12 mouse cellular contexts compared by ENCODE assay signal in the genomic region with DNA sequence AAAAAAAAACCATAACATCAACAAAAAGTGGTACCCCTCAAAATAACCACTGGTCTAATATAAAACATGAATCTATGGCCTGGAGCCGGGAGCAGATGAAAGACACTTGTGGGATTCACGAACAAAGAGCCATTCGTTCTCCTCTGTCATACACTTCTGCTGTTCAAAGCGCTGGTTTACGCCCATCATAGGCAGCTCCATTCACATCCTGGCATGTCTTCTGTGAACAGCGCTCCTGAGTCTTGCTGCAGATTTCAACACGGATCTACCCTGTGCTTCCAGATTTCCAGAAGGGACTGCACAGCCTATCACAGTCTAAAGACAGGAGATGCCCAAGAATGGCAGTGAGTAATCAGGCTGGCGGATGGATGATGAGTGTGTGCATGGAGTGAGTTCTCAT.
A peak's percentile ranks its signal among the peaks of the same experiment; 100 is the strongest.
DNase-seq lines count a peak whose midpoint lies in the region; ATAC-seq and TF ChIP-seq lines count a peak whose summit lies in the region.
"Had no signal": no experiment of that assay in that cellular context is flagged by ENCODE, and none has a peak within 500 bp of the region (broad histone marks: within the 10 kb centered on the region; RNA-seq: fewer than 3 reads in every experiment).

No protein-coding gene starts in this region.

- no peak for ATAC-seq in limb, embryonic 14.5 days (ENCODE audit: low FRiP score, low read depth)
- ATAC-seq: intestine, postnatal 0 days had no signal

- H3K27me3 ChIP-seq in limb, embryonic 14.5 days (ENCODE audit: control insufficient read depth, insufficient read depth, low read length): no peaks in the 10 kb centered on the region
- H3K27me3 ChIP-seq: liver, embryonic 15.5 days; megakaryocyte, embryonic 14.5 days had no signal

- no peaks in the 10 kb centered on the region for H3K9me3 ChIP-seq in limb, embryonic 14.5 days (ENCODE audit: control insufficient read depth, low read length)
- H3K9me3 ChIP-seq: liver, embryonic 15.5 days; megakaryocyte, embryonic 14.5 days had no signal

- TF ChIP-seq POLR2A in limb, embryonic 14.5 days (IDR thresholded peaks at IDR 0.05; ENCODE audit: borderline replicate concordance, extremely low read depth, insufficient read depth, insufficient read length): no peak

- 0 out of 2 replicates have a peak overlapping the region, but pooled peaks have one; percentile 27 for H3K4me3 ChIP-seq in layer of hippocampus, adult 2 months
- no peak overlapping the region for H3K4me3 ChIP-seq in limb, embryonic 14.5 days (replicated peaks; ENCODE audit: low read length)
- H3K4me3 ChIP-seq: erythroblast, embryonic 14.5 days; liver, embryonic 15.5 days; megakaryocyte, embryonic 14.5 days had no signal

- H3K4me1 ChIP-seq in limb, embryonic 14.5 days (ENCODE audit: control insufficient read depth, insufficient read depth, low read length): peaks cover 34% of the 10 kb centered on the region
- H3K4me1 ChIP-seq: liver, embryonic 15.5 days; megakaryocyte, embryonic 14.5 days had no signal

- H3K27ac ChIP-seq in layer of hippocampus, adult 2 months: no peak overlapping the region
- no peak overlapping the region; the same call in 1 of the 2 replicates for H3K27ac ChIP-seq in limb, embryonic 14.5 days (replicated peaks; ENCODE audit: low read depth, low read length)
- H3K27ac ChIP-seq: liver, embryonic 15.5 days had no signal

- no peak for TF ChIP-seq CTCF in layer of hippocampus, adult 2 months (conservative IDR thresholded peaks at IDR 0.05)

- H3K4me2 ChIP-seq in limb, embryonic 14.5 days (replicated peaks; ENCODE audit: low read depth, low read length, severe bottlenecking): 0 out of 2 replicates have a peak overlapping the region, but pooled peaks have one; percentile 10
- H3K4me2 ChIP-seq: liver, embryonic 15.5 days had no signal

- no peak overlapping the region for H3K9ac ChIP-seq in limb, embryonic 14.5 days (ENCODE audit: low read depth, low read length, severe bottlenecking)
- H3K9ac ChIP-seq: liver, embryonic 15.5 days had no signal

- DNase-seq in layer of hippocampus, adult 2 months (ENCODE audit: low spot score in 2 of 2): peak in 1 of 2 experiments; percentile 37
- no peak for DNase-seq in layer of hippocampus, adult 11-12 months (ENCODE audit: low spot score)
- peak; percentile 58 for DNase-seq in embryo, embryonic 10.5 days (ENCODE audit: low spot score)
- peak; percentile 66 for DNase-seq in fibroblast of lung, adult 2 months (ENCODE audit: low read depth)
- DNase-seq in limb, embryonic 14.5 days (ENCODE audit: low spot score): peak; percentile 25
- no peak for DNase-seq in ovary, postnatal 14 days (ENCODE audit: low spot score)
- no peak for DNase-seq in adrenal gland, postnatal 10 days
- DNase-seq: thymus, adult 18-20 months had no signal

- no peaks in the 10 kb centered on the region for H3K36me3 ChIP-seq in limb, embryonic 14.5 days (ENCODE audit: control insufficient read depth, insufficient read depth, low read length)
- H3K36me3 ChIP-seq: liver, embryonic 15.5 days had no signal

- 29% methylated on average over 8 of the region's 8 CpGs for WGBS in limb, embryonic 14.5 days

Comparison
In these comparisons a context has a peak if more than half of its experiments do, and no peak if none do; other contexts are left out.
1. DNase-seq: peak in embryo, embryonic 10.5 days (single experiment), fibroblast of lung, adult 2 months (single experiment) and limb, embryonic 14.5 days (single experiment); none in layer of hippocampus, adult 11-12 months (single experiment), ovary, postnatal 14 days (single experiment) and adrenal gland, postnatal 10 days (single experiment).